Mouse (Mus musculus): ENCODE results near the gene Ltb. TPM values are rescaled to one million over a fixed set of nuclear protein-coding genes. Genes with fewer than 3 reads are reported as not detected.

The Ltb gene
- total and polyA plus RNA-seq, 2 experiments from 2014 or later = 0.27 to 0.33 TPM

DNA sequence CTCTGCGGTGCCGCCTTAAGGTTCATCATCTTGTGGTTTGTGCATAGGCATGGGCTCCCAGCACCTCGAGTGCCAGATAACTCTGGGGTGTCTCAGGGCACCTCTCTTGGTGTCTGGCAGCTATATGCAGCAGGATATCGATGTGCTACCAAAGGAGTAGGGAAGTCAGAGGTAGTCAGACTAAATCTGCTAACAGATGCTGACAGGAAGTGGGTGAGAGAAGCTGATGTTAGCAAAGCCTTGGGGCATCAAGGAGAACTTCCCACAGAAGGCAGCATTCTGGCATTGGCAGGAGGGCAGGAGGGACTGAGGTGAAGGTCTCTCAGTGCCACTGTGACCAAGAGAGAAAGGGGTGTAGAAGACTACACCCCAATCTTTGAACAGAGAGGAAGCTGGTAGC, 4.1 kb upstream of the Ltb start:
- ATAC-seq (ENCODE audit: insufficient read depth, low read depth) (no peak), DNase-seq (ENCODE audit: low spot score) (no peak)
- H3K27ac ChIP-seq (ENCODE audit: low read depth) = peak overlapping the region; percentile 12; the same call in 1 of the 2 replicates
- H3K4me3 ChIP-seq (ENCODE audit: low read depth, low read length) = no peak overlapping the region
- no peak overlapping the region for H3K4me2 ChIP-seq (ENCODE audit: low read depth, low read length)
- H3K36me3 ChIP-seq (replicated peaks; ENCODE audit: control insufficient read depth, insufficient read depth, low read length) = no peaks in the 10 kb centered on the region
- H3K27me3 ChIP-seq (ENCODE audit: control insufficient read depth, insufficient read depth, low read length) = peaks cover 21% of the 10 kb centered on the region
- H3K9me3 ChIP-seq (replicated peaks; ENCODE audit: control insufficient read depth, low read length) = no peaks in the 10 kb centered on the region
- H3K4me1 ChIP-seq (ENCODE audit: control insufficient read depth, insufficient read depth) = peaks cover 5% of the 10 kb centered on the region
- no peak overlapping the region for H3K9ac ChIP-seq (replicated peaks; ENCODE audit: low read depth, low read length)
- TF ChIP-seq EP300 (IDR thresholded peaks at IDR 0.05; ENCODE audit: low read depth) = no peak
- no peak for TF ChIP-seq CTCF (IDR thresholded peaks at IDR 0.05; ENCODE audit: low read depth)
- WGBS = 57% methylated on average over 4 of the region's 4 CpGs

DNA sequence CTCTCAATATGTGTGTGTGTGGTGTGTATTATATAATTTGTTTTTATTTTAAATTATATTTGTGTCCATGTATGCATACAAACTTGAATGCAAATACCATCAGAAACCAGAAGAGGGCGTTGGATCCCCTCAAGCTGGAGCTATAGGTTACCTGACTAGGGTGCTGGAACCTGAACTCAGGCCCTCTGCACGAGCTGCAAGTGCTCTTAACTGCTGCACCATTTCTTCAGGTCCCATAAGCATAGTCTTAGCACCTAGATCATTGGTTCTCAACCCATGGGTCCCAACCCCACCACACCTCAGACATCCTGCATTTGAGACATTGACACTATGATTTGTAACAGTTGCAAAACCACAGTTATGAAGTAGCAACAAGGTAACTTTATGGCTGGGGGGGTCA, 2.5 kb upstream of the Ltb start:
- Histone ChIP-seq H3K9ac (replicated peaks; ENCODE audit: low read depth, low read length) (no peak overlapping the region), H3K4me2 (ENCODE audit: low read depth, low read length) (no peak overlapping the region), H3K27ac (ENCODE audit: low read depth) (no peak overlapping the region), H3K27me3 (ENCODE audit: control insufficient read depth, insufficient read depth, low read length) (peaks cover 37% of the 10 kb centered on the region), H3K9me3 (replicated peaks; ENCODE audit: control insufficient read depth, low read length) (no peaks in the 10 kb centered on the region), H3K4me1 (ENCODE audit: control insufficient read depth, insufficient read depth) (peaks cover 5% of the 10 kb centered on the region), H3K36me3 (replicated peaks; ENCODE audit: control insufficient read depth, insufficient read depth, low read length) (no peaks in the 10 kb centered on the region), H3K4me3 (ENCODE audit: low read depth, low read length) (no peak overlapping the region)
- no peak for DNase-seq (ENCODE audit: low spot score)
- TF ChIP-seq EP300 (IDR thresholded peaks at IDR 0.05; ENCODE audit: low read depth) (no peak), CTCF (IDR thresholded peaks at IDR 0.05; ENCODE audit: low read depth) (no peak)
- no peak for ATAC-seq (ENCODE audit: insufficient read depth, low read depth)
- 59% methylated on average over 2 of the region's 2 CpGs for WGBS

DNA sequence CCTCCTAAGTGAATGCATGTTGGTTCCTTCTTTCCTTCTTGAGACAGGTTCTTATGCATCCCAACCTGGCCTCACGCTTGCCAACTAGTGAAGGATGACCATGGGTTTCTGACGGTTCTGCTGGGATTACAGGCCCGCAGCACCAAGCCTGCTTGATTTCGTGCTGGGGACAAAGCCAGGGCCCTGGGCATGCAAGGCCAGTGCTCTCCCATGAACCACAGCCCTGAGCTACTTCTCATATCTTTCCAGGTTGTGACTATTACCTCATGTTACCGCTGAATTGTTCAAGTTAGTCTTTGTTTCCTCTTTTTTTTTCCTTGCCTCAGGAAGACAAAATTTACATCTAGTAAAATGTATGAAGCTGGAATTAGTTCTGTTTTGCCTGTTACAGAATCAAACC, 1.3 kb upstream of the Ltb start:
- Histone ChIP-seq H3K27me3 (ENCODE audit: control insufficient read depth, insufficient read depth, low read length) (peaks cover 42% of the 10 kb centered on the region), H3K36me3 (replicated peaks; ENCODE audit: control insufficient read depth, insufficient read depth, low read length) (no peaks in the 10 kb centered on the region), H3K4me2 (ENCODE audit: low read depth, low read length) (no peak overlapping the region), H3K9me3 (replicated peaks; ENCODE audit: control insufficient read depth, low read length) (no peaks in the 10 kb centered on the region), H3K4me1 (ENCODE audit: control insufficient read depth, insufficient read depth) (peaks cover 5% of the 10 kb centered on the region), H3K27ac (ENCODE audit: low read depth) (no peak overlapping the region), H3K9ac (replicated peaks; ENCODE audit: low read depth, low read length) (no peak overlapping the region), H3K4me3 (ENCODE audit: low read depth, low read length) (no peak overlapping the region)
- TF ChIP-seq EP300 (IDR thresholded peaks at IDR 0.05; ENCODE audit: low read depth) (no peak), CTCF (IDR thresholded peaks at IDR 0.05; ENCODE audit: low read depth) (no peak)
- WGBS = 77% methylated on average over 5 of the region's 5 CpGs
- DNase-seq (ENCODE audit: low spot score) (no peak), ATAC-seq (ENCODE audit: insufficient read depth, low read depth) (no peak)

DNA sequence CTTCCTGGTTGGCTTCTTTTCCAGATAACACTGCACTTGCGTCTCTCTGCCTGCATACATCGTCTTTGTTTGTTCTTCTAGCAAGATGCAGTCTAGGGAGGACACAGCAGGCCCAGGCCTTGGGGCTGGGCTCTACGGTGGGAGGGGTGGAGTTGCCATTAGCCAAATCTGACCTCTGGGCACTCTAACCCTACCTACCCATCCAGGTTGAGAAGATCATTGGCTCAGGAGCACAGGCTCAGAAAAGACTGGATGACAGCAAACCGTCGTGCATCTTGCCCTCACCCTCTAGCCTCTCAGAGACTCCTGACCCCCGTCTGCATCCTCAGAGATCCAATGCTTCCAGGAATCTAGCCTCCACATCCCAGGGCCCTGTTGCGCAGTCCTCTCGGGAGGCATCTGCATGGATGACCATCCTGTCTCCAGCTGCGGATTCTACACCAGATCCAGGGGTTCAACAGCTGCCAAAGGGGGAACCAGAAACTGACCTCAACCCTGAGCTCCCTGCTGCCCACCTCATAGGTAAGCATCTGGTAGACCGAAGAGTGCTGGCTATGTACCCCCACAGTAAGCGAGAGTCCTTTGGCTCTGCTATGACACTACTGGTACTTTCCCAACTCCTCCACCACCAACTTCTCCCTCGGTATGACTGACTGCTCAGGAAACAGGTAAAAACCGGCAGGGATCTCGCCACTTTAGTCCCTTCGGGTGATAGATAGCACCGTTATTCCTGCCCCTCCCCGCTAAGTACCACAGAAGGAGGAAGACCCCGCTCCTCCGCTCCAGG, 798 bp downstream of the Ltb start:
- peak overlapping the region; percentile 47 for H3K4me3 ChIP-seq (ENCODE audit: low read depth, low read length)
- H3K9me3 ChIP-seq (replicated peaks; ENCODE audit: control insufficient read depth, low read length) = no peaks in the 10 kb centered on the region
- TF ChIP-seq EP300 (IDR thresholded peaks at IDR 0.05; ENCODE audit: low read depth) = no peak
- no peak for TF ChIP-seq CTCF (IDR thresholded peaks at IDR 0.05; ENCODE audit: low read depth)
- no peaks in the 10 kb centered on the region for H3K36me3 ChIP-seq (replicated peaks; ENCODE audit: control insufficient read depth, insufficient read depth, low read length)
- ATAC-seq (ENCODE audit: insufficient read depth, low read depth) = peak; percentile 9; the same call in 1 of the 2 replicates
- H3K4me1 ChIP-seq (ENCODE audit: control insufficient read depth, insufficient read depth) = peaks cover 5% of the 10 kb centered on the region
- peak overlapping the region; percentile 16; the same call in 1 of the 2 replicates for H3K27ac ChIP-seq (ENCODE audit: low read depth)
- WGBS = 36% methylated on average over 19 of the region's 19 CpGs
- peaks cover 53% of the 10 kb centered on the region for H3K27me3 ChIP-seq (ENCODE audit: control insufficient read depth, insufficient read depth, low read length)
- peak overlapping the region; percentile 66 for H3K4me2 ChIP-seq (ENCODE audit: low read depth, low read length)
- H3K9ac ChIP-seq (replicated peaks; ENCODE audit: low read depth, low read length) = peak overlapping the region; percentile 30; the same call in 1 of the 2 replicates
- no peak for DNase-seq (ENCODE audit: low spot score)

DNA sequence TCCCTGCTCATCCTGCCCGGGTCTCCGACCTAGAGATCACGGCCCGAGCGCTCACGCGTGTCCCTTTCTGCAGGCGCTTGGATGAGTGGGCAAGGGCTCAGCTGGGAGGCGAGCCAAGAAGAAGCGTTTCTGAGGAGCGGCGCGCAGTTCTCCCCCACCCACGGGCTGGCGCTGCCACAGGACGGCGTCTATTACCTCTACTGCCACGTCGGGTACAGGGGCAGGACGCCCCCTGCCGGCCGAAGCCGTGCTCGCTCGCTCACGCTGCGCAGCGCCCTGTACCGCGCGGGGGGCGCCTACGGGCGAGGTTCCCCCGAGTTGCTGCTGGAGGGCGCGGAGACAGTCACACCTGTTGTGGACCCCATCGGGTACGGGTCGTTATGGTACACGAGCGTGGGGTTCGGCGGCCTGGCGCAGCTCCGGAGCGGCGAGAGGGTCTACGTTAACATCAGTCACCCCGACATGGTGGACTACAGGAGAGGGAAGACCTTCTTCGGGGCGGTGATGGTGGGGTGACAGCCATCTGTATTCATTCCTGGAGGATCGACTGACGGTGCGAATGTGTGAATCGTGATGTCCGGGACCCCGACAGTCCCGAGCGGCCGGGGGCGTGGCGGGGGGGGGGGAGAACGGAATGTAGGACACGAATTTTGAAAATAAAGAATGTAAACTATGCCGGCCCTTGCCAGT, 1.5 kb downstream of the Ltb start:
- H3K27ac ChIP-seq (ENCODE audit: low read depth) = no peak overlapping the region
- H3K4me1 ChIP-seq (ENCODE audit: control insufficient read depth, insufficient read depth) = peaks cover 5% of the 10 kb centered on the region
- DNase-seq (ENCODE audit: low spot score) = peak; percentile 45

More for the DNA sequence above, 1.5 kb downstream of the Ltb start:
- H3K36me3 ChIP-seq (replicated peaks; ENCODE audit: control insufficient read depth, insufficient read depth, low read length) = no peaks in the 10 kb centered on the region
- H3K4me2 ChIP-seq (ENCODE audit: low read depth, low read length) = peak overlapping the region; percentile 66
- peak overlapping the region; percentile 30; the same call in 1 of the 2 replicates for H3K9ac ChIP-seq (replicated peaks; ENCODE audit: low read depth, low read length)
- peak overlapping the region; percentile 47 for H3K4me3 ChIP-seq (ENCODE audit: low read depth, low read length)
- no peaks in the 10 kb centered on the region for H3K9me3 ChIP-seq (replicated peaks; ENCODE audit: control insufficient read depth, low read length)
- peak; percentile 87 for ATAC-seq (ENCODE audit: insufficient read depth, low read depth)
- under 1% methylated on average over 65 of the region's 66 CpGs for WGBS
- peaks cover 60% of the 10 kb centered on the region for H3K27me3 ChIP-seq (ENCODE audit: control insufficient read depth, insufficient read depth, low read length)
- TF ChIP-seq EP300 (IDR thresholded peaks at IDR 0.05; ENCODE audit: low read depth) (no peak), CTCF (IDR thresholded peaks at IDR 0.05; ENCODE audit: low read depth) (peak; percentile 84)

Measured in heart, postnatal 0 days (tissue).